Mouse (Mus musculus) embryo, embryonic 10 days (tissue): ENCODE measurements around the gene Pbld2.
A peak's percentile ranks its signal among the peaks of the same experiment; 100 is the strongest.

Experiments used
- DNase-seq: peaks from one replicate; pipeline ENCODE4 v3.0.0-alpha.2; 2015; ENCODE audit warnings: low spot score

The Pbld2 gene

GRCm38 (mm10) chr10:63023749-63024579, at the start of gene Pbld2, which contains the start of gene Hnrnph3:
Pbld2 (plus strand) TSS chr10:63024315.
Hnrnph3 (minus strand) TSS chr10:63024217.
- peak; percentile 97 for DNase-seq

GRCm38 (mm10) chr10:62979667-62980038, 44.5 kb upstream of the Pbld2 start:
- DNase-seq, result no peak

GRCm38 (mm10) chr10:62980039-62980954, 43.8 kb upstream of the Pbld2 start, which contains the start of gene Rufy2:
Rufy2 (plus strand) TSS chr10:62980223.
- peak; percentile 86 for DNase-seq

GRCm38 (mm10) chr10:62984072-62984471, 40.0 kb upstream of the Pbld2 start:
- DNase-seq, result no peak

GRCm38 (mm10) chr10:62984495-62984894, 39.6 kb upstream of the Pbld2 start:
- no peak for DNase-seq

- DNase-seq, result peak; percentile 63
Observed at GRCm38 (mm10) chr10:62987341-62987740, 36.8 kb upstream of the Pbld2 start.

- DNase-seq, result no peak
Observed at GRCm38 (mm10) chr10:62990636-62991035, 33.5 kb upstream of the Pbld2 start.

- DNase-seq, result no peak
Observed at GRCm38 (mm10) chr10:62993991-62994390, 30.1 kb upstream of the Pbld2 start.

GRCm38 (mm10) chr10:63000584-63000983, 23.5 kb upstream of the Pbld2 start:
- no peak for DNase-seq

GRCm38 (mm10) chr10:63003252-63003651, 20.9 kb upstream of the Pbld2 start:
- DNase-seq, result no peak

GRCm38 (mm10) chr10:63004556-63004955, 19.6 kb upstream of the Pbld2 start:
- DNase-seq, result no peak

- no peak for DNase-seq
Observed at GRCm38 (mm10) chr10:63008193-63008592, 15.9 kb upstream of the Pbld2 start.

GRCm38 (mm10) chr10:63010268-63010667, 13.8 kb upstream of the Pbld2 start:
- DNase-seq, result no peak

GRCm38 (mm10) chr10:63011556-63011955, 12.6 kb upstream of the Pbld2 start:
- DNase-seq, result no peak

- DNase-seq, result no peak
Observed at GRCm38 (mm10) chr10:63013476-63013875, 10.6 kb upstream of the Pbld2 start.

GRCm38 (mm10) chr10:63014168-63014567, 9.9 kb upstream of the Pbld2 start:
- DNase-seq, result no peak

GRCm38 (mm10) chr10:63019304-63019703, 4.8 kb upstream of the Pbld2 start:
- no peak for DNase-seq

GRCm38 (mm10) chr10:63021702-63022101, 2.4 kb upstream of the Pbld2 start:
- no peak for DNase-seq

GRCm38 (mm10) chr10:63022541-63023120, 1.5 kb upstream of the Pbld2 start:
- no peak for DNase-seq

GRCm38 (mm10) chr10:63023121-63023748, 880 bp upstream of the Pbld2 start:
- peak; percentile 63 for DNase-seq

- peak; percentile 82 for DNase-seq
Observed at GRCm38 (mm10) chr10:63024580-63024910, 430 bp downstream of the Pbld2 start.

GRCm38 (mm10) chr10:63025016-63025415, 901 bp downstream of the Pbld2 start:
- peak; percentile 33 for DNase-seq
